Mouse (Mus musculus) midbrain, embryonic 11.5 days (tissue): Measurements from ENCODE around the gene 1700067P10Rik. TPM values are rescaled to one million over a fixed set of nuclear protein-coding genes. Genes with fewer than 3 reads are reported as not detected.

Source experiments
- polyA plus RNA-seq: library from polyadenylated mRNA; unstranded; fragments of >200 nt; fragmentation: Nextera tagmentation; extraction: Ambion mirVana; gene quantifications from 2 replicates; pipeline ENCODE4 v1.2.1, GENCODE M21; 2014

Gene 1700067P10Rik
- polyA plus RNA-seq, 1 experiment from 2014 or later = not detected

Other genes with a start within 250 kb of the 1700067P10Rik start
- gene Foxp4, start 164.7 kb upstream of the 1700067P10Rik start, polyA plus RNA-seq = 24.6 and 27.5 TPM in 2 replicates
- gene 1700122O11Rik, start 51.0 kb upstream of the 1700067P10Rik start, polyA plus RNA-seq = not detected in 2 replicates
- not detected in 2 replicates for gene 9830107B12Rik, start 56.9 kb downstream of the 1700067P10Rik start, polyA plus RNA-seq
- gene A530064D06Rik, start 78.0 kb downstream of the 1700067P10Rik start, polyA plus RNA-seq = not detected in 2 replicates
- gene Trem1, start 143.4 kb downstream of the 1700067P10Rik start, polyA plus RNA-seq = 0.12 TPM in 1 of 2 replicates, not detected in the other
- not detected in 2 replicates for gene Trem3, start 158.5 kb downstream of the 1700067P10Rik start, polyA plus RNA-seq
- gene Treml4, start 175.0 kb downstream of the 1700067P10Rik start, polyA plus RNA-seq = 0.18 and 0.33 TPM in 2 replicates
- 0.23 and 0.37 TPM in 2 replicates for gene Treml2, start 210.2 kb downstream of the 1700067P10Rik start, polyA plus RNA-seq
- 0.03 TPM in 1 of 2 replicates, not detected in the other for gene B430306N03Rik, start 226.8 kb downstream of the 1700067P10Rik start, polyA plus RNA-seq